Mouse (Mus musculus): ENCODE measurements around the gene Dhh. TPM values are rescaled to one million over a fixed set of nuclear protein-coding genes. Genes with fewer than 3 reads are reported as not detected.

Dhh gene
- polyA plus RNA-seq, 1 experiment from 2014 or later = 0.62 TPM

Other genes starting within 250 kb of the Dhh start
- 27.1 TPM in 2 replicates for gene Ddx23, start 235.6 kb downstream of the Dhh start, polyA plus RNA-seq (2014; fragmentation: Nextera tagmentation; extraction: Ambion mirVana)
- gene Rnd1, start 221.1 kb downstream of the Dhh start, polyA plus RNA-seq (2014; fragmentation: Nextera tagmentation; extraction: Ambion mirVana) = 0.83 and 1.0 TPM in 2 replicates
- gene Ccdc65, start 190.3 kb downstream of the Dhh start, polyA plus RNA-seq (2014; fragmentation: Nextera tagmentation; extraction: Ambion mirVana) = 0.57 and 1.6 TPM in 2 replicates
- 47.9 and 53.1 TPM in 2 replicates for gene Fkbp11, start 170.3 kb downstream of the Dhh start, polyA plus RNA-seq (2014; fragmentation: Nextera tagmentation; extraction: Ambion mirVana)
- gene Arf3, start 135.3 kb downstream of the Dhh start, polyA plus RNA-seq (2014; fragmentation: Nextera tagmentation; extraction: Ambion mirVana) = 34.6 and 37.1 TPM in 2 replicates
- gene Wnt10b, start 120.4 kb downstream of the Dhh start, polyA plus RNA-seq (2014; fragmentation: Nextera tagmentation; extraction: Ambion mirVana) = 0.12 TPM in 1 of 2 replicates, not detected in the other
- not detected in 2 replicates for gene Wnt1, start 108.7 kb downstream of the Dhh start, polyA plus RNA-seq (2014; fragmentation: Nextera tagmentation; extraction: Ambion mirVana)
- not detected in 2 replicates for gene Ddn, start 89.0 kb downstream of the Dhh start, polyA plus RNA-seq (2014; fragmentation: Nextera tagmentation; extraction: Ambion mirVana)
- 77.0 and 77.3 TPM in 2 replicates for gene Prkag1, start 67.0 kb downstream of the Dhh start, polyA plus RNA-seq (2014; fragmentation: Nextera tagmentation; extraction: Ambion mirVana)
- gene Kmt2d, start 27.3 kb downstream of the Dhh start, polyA plus RNA-seq (2014; fragmentation: Nextera tagmentation; extraction: Ambion mirVana) = 16.2 and 17.5 TPM in 2 replicates
- 9.5 and 11.4 TPM in 2 replicates for gene Rhebl1, start 4.0 kb downstream of the Dhh start, polyA plus RNA-seq (2014; fragmentation: Nextera tagmentation; extraction: Ambion mirVana)
- 4.1 and 5.5 TPM in 2 replicates for gene Lmbr1l, start 19.7 kb upstream of the Dhh start, polyA plus RNA-seq (2014; fragmentation: Nextera tagmentation; extraction: Ambion mirVana)
- gene Tuba1b, start 36.0 kb upstream of the Dhh start, polyA plus RNA-seq (2014; fragmentation: Nextera tagmentation; extraction: Ambion mirVana) = 1,667 and 1,776 TPM in 2 replicates
- gene Gm49450, start 55.0 kb upstream of the Dhh start, polyA plus RNA-seq (2014; fragmentation: Nextera tagmentation; extraction: Ambion mirVana) = not detected in 2 replicates
- gene Tuba1a, start 55.2 kb upstream of the Dhh start, polyA plus RNA-seq (2014; fragmentation: Nextera tagmentation; extraction: Ambion mirVana) = 1,282 and 1,437 TPM in 2 replicates
- gene Tuba1c, start 131.4 kb upstream of the Dhh start, polyA plus RNA-seq (2014; fragmentation: Nextera tagmentation; extraction: Ambion mirVana) = 269 and 276 TPM in 2 replicates
- gene Prph, start 156.6 kb upstream of the Dhh start, polyA plus RNA-seq (2014; fragmentation: Nextera tagmentation; extraction: Ambion mirVana) = 54.4 and 56.3 TPM in 2 replicates
- 25.4 and 27.7 TPM in 2 replicates for gene Troap, start 176.0 kb upstream of the Dhh start, polyA plus RNA-seq (2014; fragmentation: Nextera tagmentation; extraction: Ambion mirVana)
- gene C1ql4, start 189.3 kb upstream of the Dhh start, polyA plus RNA-seq (2014; fragmentation: Nextera tagmentation; extraction: Ambion mirVana) = 0.16 TPM in 1 of 2 replicates, not detected in the other
- gene Dnajc22, start 194.6 kb upstream of the Dhh start, polyA plus RNA-seq (2014; fragmentation: Nextera tagmentation; extraction: Ambion mirVana) = 16.3 and 20.2 TPM in 2 replicates
- 38.4 and 41.4 TPM in 2 replicates for gene Spats2, start 227.4 kb upstream of the Dhh start, polyA plus RNA-seq (2014; fragmentation: Nextera tagmentation; extraction: Ambion mirVana)